Mouse (Mus musculus): Measurements from ENCODE around the gene Zfp661. TPM values are rescaled to one million over a fixed set of nuclear protein-coding genes. Genes with fewer than 3 reads are reported as not detected.

Zfp661 gene
- polyA plus RNA-seq, 1 experiment from 2014 or later: 5.1 TPM

DNA sequence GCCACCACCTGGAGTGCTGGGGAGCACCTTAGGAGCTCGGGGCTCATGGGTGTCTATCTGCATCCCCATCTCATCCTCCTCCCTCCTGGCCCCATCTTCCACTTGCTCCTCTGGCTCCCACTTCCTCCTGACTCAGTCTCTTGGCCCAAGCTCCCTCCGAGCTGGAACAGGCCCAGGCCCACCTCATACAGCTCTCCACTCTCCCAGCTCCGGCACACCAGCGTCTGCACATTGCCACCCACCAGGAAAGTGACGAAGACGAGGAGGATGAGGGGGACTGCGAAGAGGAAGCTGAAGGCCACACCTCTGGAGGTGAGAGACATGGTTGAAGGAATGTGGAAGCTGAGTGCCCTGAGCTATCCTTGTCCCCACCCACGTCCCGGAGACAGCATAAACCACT is 51.5 kb downstream of the Zfp661 start:
- WGBS: 83% methylated on average over 9 of the region's 9 CpGs
- no peak overlapping the region for H3K4me3 ChIP-seq (ENCODE audit: low read length)

DNA sequence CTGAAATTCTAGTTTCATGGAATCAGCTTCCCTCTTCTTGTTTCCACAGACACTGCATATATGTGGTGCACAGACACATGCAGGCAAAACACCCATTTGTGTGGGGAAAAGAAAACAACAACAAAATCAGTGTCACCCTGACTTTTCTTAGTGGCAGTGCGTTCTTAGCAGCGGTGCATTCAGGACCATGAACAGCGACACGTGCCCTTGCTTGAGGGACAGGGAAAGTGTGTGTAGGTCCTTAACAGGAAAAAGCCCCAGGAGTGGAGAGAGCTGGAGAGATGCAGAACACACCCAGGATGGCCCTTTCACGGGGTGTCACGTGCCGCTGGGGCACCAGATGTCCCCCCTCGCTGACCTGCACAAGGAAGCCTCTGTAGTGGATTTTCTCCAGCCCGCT is 54.5 kb downstream of the Zfp661 start:
- Histone ChIP-seq H3K4me2 (replicated peaks; ENCODE audit: low read depth, low read length) (no peak overlapping the region), H3K36me3 (ENCODE audit: insufficient read depth, low read length) (no peaks in the 10 kb centered on the region), H3K4me1 (ENCODE audit: insufficient read depth, low read length) (no peaks in the 10 kb centered on the region), H3K9ac (replicated peaks; ENCODE audit: low read length) (no peak overlapping the region), H3K27me3 (ENCODE audit: insufficient read depth, low read length) (no peaks in the 10 kb centered on the region), H3K4me3 (ENCODE audit: low read length) (no peak overlapping the region), H3K27ac (ENCODE audit: low read length) (no peak overlapping the region), H3K9me3 (ENCODE audit: low read length) (no peaks in the 10 kb centered on the region)
- ATAC-seq (ENCODE audit: low FRiP score, low TSS enrichment): no peak
- WGBS: 13% methylated on average over 9 of the region's 9 CpGs

More for the DNA sequence above, 51.5 kb downstream of the Zfp661 start:
- no peaks in the 10 kb centered on the region for H3K36me3 ChIP-seq (ENCODE audit: insufficient read depth, low read length)
- no peak overlapping the region for H3K9ac ChIP-seq (replicated peaks; ENCODE audit: low read length)
- peaks cover 6% of the 10 kb centered on the region for H3K27me3 ChIP-seq (ENCODE audit: insufficient read depth, low read length)
- no peak overlapping the region for H3K27ac ChIP-seq (ENCODE audit: low read length)
- no peaks in the 10 kb centered on the region for H3K9me3 ChIP-seq (ENCODE audit: low read length)
- no peak for ATAC-seq (ENCODE audit: low FRiP score, low TSS enrichment)
- H3K4me2 ChIP-seq (replicated peaks; ENCODE audit: low read depth, low read length): no peak overlapping the region
- H3K4me1 ChIP-seq (ENCODE audit: insufficient read depth, low read length): no peaks in the 10 kb centered on the region

DNA sequence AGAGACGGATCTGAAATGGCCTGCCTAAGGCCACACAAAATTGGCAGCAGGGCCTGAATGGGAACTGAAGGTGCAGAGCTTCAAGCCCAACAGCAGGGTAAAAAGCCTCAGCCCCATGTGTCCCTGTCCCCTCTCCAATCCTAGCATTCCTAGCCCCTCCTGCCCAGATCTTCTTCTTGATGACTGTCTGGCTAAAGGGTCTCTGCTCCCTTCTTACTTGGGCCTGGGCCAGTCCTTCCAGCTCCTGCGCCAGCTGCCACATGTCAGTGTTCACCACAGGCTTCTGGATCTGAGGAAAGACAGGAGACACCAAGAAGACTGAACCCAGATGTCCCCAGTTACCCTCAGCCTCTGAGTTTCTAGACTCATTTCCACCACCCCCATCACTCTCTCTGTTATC is 55.3 kb downstream of the Zfp661 start:
- Histone ChIP-seq H3K4me3 (ENCODE audit: low read length) (no peak overlapping the region), H3K27ac (ENCODE audit: low read length) (no peak overlapping the region), H3K9me3 (ENCODE audit: low read length) (no peaks in the 10 kb centered on the region), H3K27me3 (ENCODE audit: insufficient read depth, low read length) (no peaks in the 10 kb centered on the region), H3K4me1 (ENCODE audit: insufficient read depth, low read length) (no peaks in the 10 kb centered on the region), H3K4me2 (replicated peaks; ENCODE audit: low read depth, low read length) (no peak overlapping the region), H3K36me3 (ENCODE audit: insufficient read depth, low read length) (no peaks in the 10 kb centered on the region), H3K9ac (replicated peaks; ENCODE audit: low read length) (no peak overlapping the region)
- 85% methylated on average over 2 of the region's 2 CpGs for WGBS
- no peak for ATAC-seq (ENCODE audit: low FRiP score, low TSS enrichment)

DNA sequence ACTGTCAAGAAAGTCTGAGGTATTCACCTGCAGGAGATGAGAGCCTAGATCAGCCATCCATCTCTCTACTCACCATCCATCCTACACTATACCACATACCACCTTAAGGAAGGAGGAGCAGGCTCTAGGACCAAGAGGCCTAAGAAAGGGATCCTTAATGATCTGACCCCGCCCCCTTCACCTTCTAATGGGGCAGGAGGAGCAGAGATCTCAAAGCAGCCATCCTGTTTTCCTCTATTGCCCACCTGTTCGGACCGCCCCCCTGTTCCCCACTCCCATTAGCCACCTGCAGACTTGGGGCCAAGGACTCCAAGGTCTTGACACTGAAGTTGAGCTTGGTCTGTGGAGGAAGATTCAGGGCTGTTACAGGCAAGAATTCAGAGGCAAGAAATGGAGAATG is 56.5 kb downstream of the Zfp661 start:
- Histone ChIP-seq H3K9me3 (ENCODE audit: low read length) (no peaks in the 10 kb centered on the region), H3K4me1 (ENCODE audit: insufficient read depth, low read length) (no peaks in the 10 kb centered on the region), H3K36me3 (ENCODE audit: insufficient read depth, low read length) (no peaks in the 10 kb centered on the region), H3K27ac (ENCODE audit: low read length) (no peak overlapping the region), H3K4me2 (replicated peaks; ENCODE audit: low read depth, low read length) (no peak overlapping the region), H3K9ac (replicated peaks; ENCODE audit: low read length) (no peak overlapping the region), H3K4me3 (ENCODE audit: low read length) (no peak overlapping the region), H3K27me3 (ENCODE audit: insufficient read depth, low read length) (no peaks in the 10 kb centered on the region)
- no peak for ATAC-seq (ENCODE audit: low FRiP score, low TSS enrichment)
- WGBS: 76% methylated on average over 3 of the region's 3 CpGs

DNA sequence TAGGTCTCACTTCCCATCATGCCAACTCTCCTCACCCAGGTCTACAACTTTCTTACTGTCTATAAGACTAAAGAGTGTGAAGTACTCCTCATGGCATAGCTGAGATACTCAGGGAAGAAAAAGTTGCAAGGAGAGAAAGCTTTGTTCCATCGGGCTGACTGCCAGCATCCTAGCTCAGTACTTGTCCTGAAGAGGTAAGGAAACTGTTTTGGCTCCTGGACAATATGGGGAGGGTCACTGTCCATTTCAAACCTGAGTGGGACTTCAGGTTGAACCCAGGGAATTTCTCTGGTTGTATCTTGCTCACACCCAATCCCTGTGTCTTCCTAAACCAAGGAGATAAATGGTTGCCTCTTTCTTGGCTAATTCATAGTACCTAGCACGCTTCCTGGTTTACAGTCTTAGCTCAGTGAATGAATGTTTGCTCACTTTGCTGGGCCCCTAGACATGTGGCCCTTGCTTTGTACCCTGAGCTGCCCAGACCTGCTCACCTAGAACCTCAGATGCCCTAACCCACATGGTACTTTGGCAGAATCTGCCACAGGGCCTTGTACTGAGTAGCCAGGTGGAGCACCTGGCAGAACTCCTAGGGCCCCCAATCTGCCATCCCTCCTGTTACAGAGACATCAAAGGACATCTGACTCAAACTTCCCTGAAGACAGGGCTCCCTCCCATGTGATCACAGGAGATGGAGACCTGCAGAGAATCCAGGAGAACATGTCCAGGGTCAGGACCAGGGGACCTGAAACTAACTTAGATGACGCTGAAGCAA is 61.7 kb downstream of the Zfp661 start:
- Histone ChIP-seq H3K4me3 (ENCODE audit: low read length) (no peak overlapping the region), H3K4me2 (replicated peaks; ENCODE audit: low read depth, low read length) (no peak overlapping the region), H3K27ac (ENCODE audit: low read length) (no peak overlapping the region), H3K4me1 (ENCODE audit: insufficient read depth, low read length) (peaks cover 18% of the 10 kb centered on the region), H3K27me3 (ENCODE audit: insufficient read depth, low read length) (no peaks in the 10 kb centered on the region), H3K9ac (replicated peaks; ENCODE audit: low read length) (no peak overlapping the region), H3K36me3 (ENCODE audit: insufficient read depth, low read length) (no peaks in the 10 kb centered on the region), H3K9me3 (ENCODE audit: low read length) (no peaks in the 10 kb centered on the region)
- WGBS: 82% methylated on average over 3 of the region's 3 CpGs
- ATAC-seq (ENCODE audit: low FRiP score, low TSS enrichment): no peak

Other genes starting within 250 kb of the Zfp661 start
- not detected in 2 replicates for gene Astl, start 248.5 kb downstream of the Zfp661 start, polyA plus RNA-seq (2015; fragmentation: Nextera tagmentation; extraction: Ambion mirVana)
- 7.2 and 7.8 TPM in 2 replicates for gene Adra2b, start 223.9 kb downstream of the Zfp661 start, polyA plus RNA-seq (2015; fragmentation: Nextera tagmentation; extraction: Ambion mirVana)
- 0.22 and 0.40 TPM in 2 replicates for gene Gpat2, start 161.9 kb downstream of the Zfp661 start, polyA plus RNA-seq (2015; fragmentation: Nextera tagmentation; extraction: Ambion mirVana)
- 37.0 and 39.0 TPM in 2 replicates for gene Fahd2a, start 142.5 kb downstream of the Zfp661 start, polyA plus RNA-seq (2015; fragmentation: Nextera tagmentation; extraction: Ambion mirVana)
- gene Kcnip3, start 65.0 kb downstream of the Zfp661 start, polyA plus RNA-seq (2015; fragmentation: Nextera tagmentation; extraction: Ambion mirVana): 3.4 and 4.7 TPM in 2 replicates
- 2.7 and 3.0 TPM in 2 replicates for gene Prom2, start 45.6 kb downstream of the Zfp661 start, polyA plus RNA-seq (2015; fragmentation: Nextera tagmentation; extraction: Ambion mirVana)
- 147 and 148 TPM in 2 replicates for gene Mrps5, start 128 bp upstream of the Zfp661 start, polyA plus RNA-seq (2015; fragmentation: Nextera tagmentation; extraction: Ambion mirVana)
- gene Mal, start 69.6 kb upstream of the Zfp661 start, polyA plus RNA-seq (2015; fragmentation: Nextera tagmentation; extraction: Ambion mirVana): 59.5 and 59.7 TPM in 2 replicates
- 2.6 and 3.5 TPM in 2 replicates for gene Mall, start 142.8 kb upstream of the Zfp661 start, polyA plus RNA-seq (2015; fragmentation: Nextera tagmentation; extraction: Ambion mirVana)
- 39.7 and 42.6 TPM in 2 replicates for gene Nphp1, start 201.8 kb upstream of the Zfp661 start, polyA plus RNA-seq (2015; fragmentation: Nextera tagmentation; extraction: Ambion mirVana)
- 33.7 and 36.2 TPM in 2 replicates for gene Mtln, start 205.4 kb upstream of the Zfp661 start, polyA plus RNA-seq (2015; fragmentation: Nextera tagmentation; extraction: Ambion mirVana)
- gene Bub1, start 244.8 kb upstream of the Zfp661 start, polyA plus RNA-seq (2015; fragmentation: Nextera tagmentation; extraction: Ambion mirVana): 56.4 and 61.7 TPM in 2 replicates